Mouse (Mus musculus) C2C12 (cell line): ENCODE data around the gene Gm20388.

Experiments used
- CTCF ChIP-seq: IDR thresholded peaks from one replicate; pipeline ENCODE4 v1.5.1; 2011; ENCODE audit not compliant: control insufficient read depth, insufficient read depth, insufficient read length
- MAX ChIP-seq: IDR thresholded peaks from one replicate; pipeline ENCODE4 v1.6.1; 2011; ENCODE audit warnings: mild to moderate bottlenecking, control low read depth
- MYOD1 ChIP-seq: IDR thresholded peaks from one replicate; pipeline ENCODE4 v1.6.1; 2011; ENCODE audit warnings: low read depth; ENCODE audit not compliant: control insufficient read depth, insufficient read length

DNA sequence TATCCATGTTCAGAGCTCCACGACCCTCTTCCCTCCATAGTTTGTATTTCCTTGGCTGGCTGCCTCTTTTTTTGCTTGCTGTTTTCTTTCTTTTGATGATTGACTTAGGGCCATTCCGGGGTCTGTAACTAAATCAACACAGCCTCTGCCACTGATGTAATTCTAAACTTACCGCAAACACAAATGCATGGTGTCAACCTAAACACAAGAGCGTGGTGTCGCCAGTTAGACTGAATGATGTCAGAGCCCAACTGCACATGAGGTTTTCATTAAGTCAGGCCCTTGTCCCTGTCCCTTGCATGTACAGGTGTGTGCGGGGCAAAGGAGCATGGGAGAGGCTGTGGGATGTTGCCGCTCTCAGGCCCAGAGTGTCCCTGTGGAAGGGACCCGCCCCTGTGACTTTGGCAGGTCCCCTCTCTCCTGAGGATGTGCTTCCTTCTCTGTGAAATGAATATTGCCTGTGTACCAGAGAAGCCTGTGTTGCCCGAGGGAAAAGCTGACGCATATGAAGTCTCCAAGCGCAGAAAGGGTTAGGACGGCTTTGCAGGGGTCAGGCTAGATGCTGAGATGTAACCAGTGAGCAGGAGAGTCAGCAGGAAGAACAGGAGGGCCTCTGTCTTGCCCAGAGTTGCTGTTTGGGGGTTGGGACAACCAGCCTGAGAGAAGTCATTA, 3789.9 kb downstream of the Gm20388 start:
- TF ChIP-seq CTCF (no peak), MAX (no peak), MYOD1 (no peak)
